In the genomic region with DNA sequence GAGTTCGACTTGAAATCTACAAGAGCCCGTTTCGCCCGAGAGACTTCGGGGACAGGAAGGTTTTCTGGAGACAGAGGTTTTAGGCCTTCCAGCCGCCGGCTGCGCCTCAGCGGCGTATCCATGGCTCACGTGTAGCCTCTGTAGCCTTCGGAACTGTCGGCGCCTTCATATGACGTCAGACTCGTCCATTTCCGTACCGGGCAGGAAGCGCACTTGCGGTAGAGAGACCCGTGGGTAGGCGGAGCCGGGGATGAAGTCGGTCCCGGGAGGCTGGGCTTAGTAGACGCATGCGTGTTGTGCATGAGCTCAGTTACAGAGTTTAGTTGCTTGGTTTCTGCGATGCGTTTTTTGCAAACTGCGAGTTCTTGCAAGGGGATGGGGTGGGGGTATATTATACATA, we compare ENCODE assay signal across 1 mouse cellular context.
TF ChIP-seq lines count a peak whose summit lies in the region.

Ccdc86 (minus strand) TSS at position 155 of the 400 bp plus-strand sequence.

TF ChIP-seq in MEL, 35 proteins besides CTCF, POLR2A, EP300 and RAD21 (continued from another document):
- TF ChIP-seq NELFE (IDR thresholded peaks at IDR 0.05; ENCODE audit: low read depth, low read length) (peak; percentile 94), RCOR1 (IDR thresholded peaks at IDR 0.05; ENCODE audit: low read depth, low read length) (no peak), CHD1 (IDR thresholded peaks at IDR 0.05; ENCODE audit: low read depth, low read length) (no peak), JUND (IDR thresholded peaks at IDR 0.05; ENCODE audit: low read depth, low read length) (no peak), UBTF (IDR thresholded peaks at IDR 0.05; ENCODE audit: borderline replicate concordance, insufficient read depth, low read depth, low read length) (no peak), ZMIZ1 (IDR thresholded peaks at IDR 0.05; ENCODE audit: low read depth, low read length) (peak; percentile 52; the same call in 1 of the 2 replicates), HCFC1 (IDR thresholded peaks at IDR 0.05; ENCODE audit: low read depth, low read length) (peak; percentile 94), SMC3 (IDR thresholded peaks at IDR 0.05; ENCODE audit: low read depth, low read length) (no peak), TCF12 (IDR thresholded peaks at IDR 0.05; ENCODE audit: low read depth, low read length) (peak; percentile 41)
